11 mouse cellular contexts compared by ENCODE assay signal in the genomic region with DNA sequence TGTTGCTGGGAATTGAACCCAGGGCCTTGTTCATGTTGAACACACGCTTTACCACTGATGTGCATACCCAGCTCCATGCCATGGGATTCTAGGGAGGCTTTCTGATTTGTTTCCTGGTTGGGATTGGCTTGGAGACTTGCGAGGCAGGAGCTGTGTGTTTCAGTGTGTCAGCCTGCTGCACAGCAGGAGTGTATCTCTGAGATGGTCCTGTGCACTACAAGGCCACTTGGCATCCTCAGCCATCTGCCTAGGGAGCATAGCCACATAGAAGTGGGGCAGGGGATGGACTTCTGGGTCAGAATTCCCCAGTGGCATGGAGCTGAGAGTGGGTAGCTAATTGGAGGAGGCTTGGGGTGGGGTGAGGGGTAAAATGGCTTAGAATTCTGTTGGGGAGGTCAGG.
DNase-seq lines count a peak whose midpoint lies in the region; ATAC-seq and TF ChIP-seq lines count a peak whose summit lies in the region.
"Had no signal": no experiment of that assay in that cellular context is flagged by ENCODE, and none has a peak within 500 bp of the region (broad histone marks: within the 10 kb centered on the region; RNA-seq: fewer than 3 reads in every experiment).

No protein-coding gene starts in this region.

- no peaks in the 10 kb centered on the region for H3K27me3 ChIP-seq in kidney, adult 2 months (replicated peaks; ENCODE audit: control insufficient read depth, insufficient read depth, low read length)
- no peaks in the 10 kb centered on the region for H3K27me3 ChIP-seq in cerebellum, adult 2 months (ENCODE audit: control insufficient read depth, insufficient read depth, low read length)
- H3K27me3 ChIP-seq in embryonic facial prominence, embryonic 12.5 days: no peaks in the 10 kb centered on the region
- no peaks in the 10 kb centered on the region for H3K27me3 ChIP-seq in limb, embryonic 10.5 days (ENCODE audit: low read depth, poor library complexity, severe bottlenecking)

- H3K4me2 ChIP-seq in embryonic facial prominence, embryonic 12.5 days (replicated peaks): no peak overlapping the region

- ATAC-seq in embryonic facial prominence, embryonic 12.5 days (ENCODE audit: insufficient number of reproducible peaks, insufficient read depth, low FRiP score, low TSS enrichment): no peak

- no peak overlapping the region for H3K9ac ChIP-seq in embryonic facial prominence, embryonic 12.5 days
- H3K9ac ChIP-seq: liver, embryonic 14.5 days had no signal

- no peak overlapping the region for H3K4me3 ChIP-seq in kidney, adult 2 months (ENCODE audit: insufficient read depth, low read depth, low read length)
- no peak overlapping the region for H3K4me3 ChIP-seq in cerebellum, adult 2 months (replicated peaks; ENCODE audit: insufficient read depth, low read depth, low read length)
- H3K4me3 ChIP-seq in embryonic facial prominence, embryonic 12.5 days: no peak overlapping the region
- no peak overlapping the region for H3K4me3 ChIP-seq in limb, embryonic 10.5 days

- no peak for TF ChIP-seq POLR2A in kidney, adult 2 months (IDR thresholded peaks at IDR 0.05; ENCODE audit: low read depth, low read length)
- no peak for TF ChIP-seq POLR2A in cerebellum, adult 2 months (IDR thresholded peaks at IDR 0.05; ENCODE audit: borderline replicate concordance, insufficient read depth, low read length)

- H3K9me3 ChIP-seq in embryonic facial prominence, embryonic 12.5 days: no peaks in the 10 kb centered on the region
- H3K9me3 ChIP-seq in limb, embryonic 10.5 days (replicated peaks): no peaks in the 10 kb centered on the region
- H3K9me3 ChIP-seq: G1E had no signal

- H3K36me3 ChIP-seq in kidney, adult 2 months (ENCODE audit: control insufficient read depth, insufficient read depth, low read length): no peaks in the 10 kb centered on the region
- H3K36me3 ChIP-seq in embryonic facial prominence, embryonic 12.5 days: no peaks in the 10 kb centered on the region
- H3K36me3 ChIP-seq in limb, embryonic 10.5 days: no peaks in the 10 kb centered on the region
- H3K36me3 ChIP-seq: G1E had no signal

- peaks cover 5% of the 10 kb centered on the region; the same call in 1 of the 2 replicates for H3K4me1 ChIP-seq in kidney, adult 2 months (ENCODE audit: control insufficient read depth, insufficient read depth, low read length)
- peaks cover 12% of the 10 kb centered on the region for H3K4me1 ChIP-seq in cerebellum, adult 2 months (ENCODE audit: control insufficient read depth, insufficient read depth, low read length)
- H3K4me1 ChIP-seq in embryonic facial prominence, embryonic 12.5 days: peaks cover 28% of the 10 kb centered on the region
- H3K4me1 ChIP-seq in limb, embryonic 10.5 days: peaks cover 62% of the 10 kb centered on the region

- DNase-seq in kidney, adult 2 months: no peak
- DNase-seq in kidney, postnatal 4 days: no peak
- DNase-seq in cerebellum, adult 2 months: peak; percentile 44 to 56
- DNase-seq in limb, embryonic 10.5 days (ENCODE audit: low spot score): no peak
- no peak for DNase-seq in layer of hippocampus, adult 18-20 months (ENCODE audit: low spot score in 2 of 2)
- no peak for DNase-seq in B cell, adult 2 months
- DNase-seq in layer of hippocampus, adult 8-10 months (ENCODE audit: low spot score in 2 of 2): no peak
- DNase-seq: thymus, postnatal 14 days had no signal

- no peak for TF ChIP-seq CTCF in kidney, adult 2 months (conservative IDR thresholded peaks at IDR 0.05; ENCODE audit: insufficient read depth, insufficient read length, low read depth, low read length)
- no peak for TF ChIP-seq CTCF in cerebellum, adult 2 months (IDR thresholded peaks at IDR 0.05; ENCODE audit: borderline replicate concordance, insufficient read depth, low read depth, low read length)

- H3K27ac ChIP-seq in kidney, adult 2 months (ENCODE audit: insufficient read depth, low read depth, low read length): peak overlapping the region; percentile 74
- H3K27ac ChIP-seq in cerebellum, adult 2 months (ENCODE audit: insufficient read depth, low read length): no peak overlapping the region
- peak overlapping the region; percentile 73 for H3K27ac ChIP-seq in embryonic facial prominence, embryonic 12.5 days
- peak overlapping the region; percentile 74 for H3K27ac ChIP-seq in limb, embryonic 10.5 days
- H3K27ac ChIP-seq: liver, embryonic 14.5 days had no signal

- WGBS in kidney, adult 2 months: 80% methylated on average over 2 of the region's 2 CpGs
- 61% methylated on average over 2 of the region's 2 CpGs for whole genome bisulfite sequencing in cerebellum, adult 2 months
- 75% methylated on average over 2 of the region's 2 CpGs for WGBS in embryonic facial prominence, embryonic 12.5 days
- 69% methylated on average over 2 of the region's 2 CpGs for WGBS in limb, embryonic 10.5 days

Comparison
In these comparisons a context has a peak if more than half of its experiments do, and no peak if none do; other contexts are left out.
1. DNase-seq: peak in cerebellum, adult 2 months (2 of 2); none in kidney, adult 2 months (single experiment), kidney, postnatal 4 days (0 of 2), limb, embryonic 10.5 days (single experiment), layer of hippocampus, adult 18-20 months (0 of 2), B cell, adult 2 months (0 of 2) and layer of hippocampus, adult 8-10 months (0 of 2).